Mouse (Mus musculus): Measurements from ENCODE around the gene Camta2. TPM values are rescaled to one million over a fixed set of nuclear protein-coding genes. Genes with fewer than 3 reads are reported as not detected.
A peak's percentile ranks its signal among the peaks of the same experiment; 100 is the strongest.

The Camta2 gene
- 9.8 and 12.4 TPM in 2 replicates for polyA plus RNA-seq (2016; fragmentation: Nextera tagmentation; extraction: Ambion mirVana)

DNA sequence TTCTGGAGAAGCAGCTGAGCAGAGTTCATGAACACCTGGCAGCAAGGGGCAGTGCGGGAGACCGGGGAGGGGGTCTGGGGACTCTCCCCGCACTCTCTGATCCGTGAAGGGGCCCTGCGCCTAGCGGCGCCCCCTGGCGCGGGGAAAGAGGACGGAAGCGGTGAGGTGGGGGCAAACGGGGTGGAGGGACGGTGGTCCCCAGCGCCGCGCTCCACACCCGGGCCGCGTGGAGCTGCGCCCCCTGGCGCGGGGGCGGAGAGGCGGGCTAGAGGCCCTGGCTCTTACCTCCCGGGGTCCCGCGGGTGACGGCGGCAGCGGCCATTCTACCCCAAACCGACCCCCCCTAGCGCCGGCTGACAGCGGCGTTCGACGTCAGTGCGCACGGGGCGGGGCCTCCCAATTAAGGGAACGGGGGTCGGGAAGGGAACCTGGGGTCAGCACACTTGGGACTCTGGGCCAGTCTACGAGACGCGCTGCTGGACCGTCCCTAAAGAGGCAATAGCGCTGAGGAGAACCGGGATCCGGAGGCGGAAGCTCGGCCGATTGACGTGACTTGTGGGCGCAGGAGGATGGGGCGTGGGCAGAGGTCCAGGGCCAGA, at the start of gene Camta2:
Gene Camta2, minus strand, starts transcription at position 505 of the 599 bp plus-strand sequence.
- peaks cover 29% of the 10 kb centered on the region for H3K36me3 ChIP-seq
- H3K9me3 ChIP-seq (replicated peaks), result no peaks in the 10 kb centered on the region
- peak; percentile 90 for DNase-seq (ENCODE audit: low spot score)
- H3K27ac ChIP-seq (replicated peaks), result peak within 1 kb of the TSS; percentile 92
- peaks cover 35% of the 10 kb centered on the region for H3K4me1 ChIP-seq
- under 1% methylated on average over 55 of the region's 55 CpGs for WGBS
- H3K4me3 ChIP-seq, result peak within 1 kb of the TSS; percentile 93
- no peaks in the 10 kb centered on the region; the same call in 1 of the 2 replicates for H3K27me3 ChIP-seq (ENCODE audit: low read depth, poor library complexity, severe bottlenecking)

DNA sequence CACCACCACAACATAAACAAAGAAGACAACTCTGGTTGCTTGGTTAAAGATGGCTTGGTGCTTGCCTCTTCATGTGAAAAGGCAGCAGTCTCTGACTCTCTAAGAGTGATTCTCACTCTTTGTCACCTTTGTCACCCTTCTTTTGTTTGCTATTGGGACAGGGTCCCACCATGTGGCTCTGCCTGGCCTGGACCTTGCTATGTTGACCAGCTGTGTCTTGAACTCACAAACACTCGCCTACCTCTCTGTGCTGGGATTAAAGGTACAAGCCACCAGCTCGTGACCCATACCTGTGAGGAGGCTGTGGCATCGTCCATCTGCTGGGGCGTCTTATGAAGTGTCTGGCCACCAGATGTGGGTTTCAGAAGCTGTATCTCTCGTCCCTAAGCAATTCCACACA, 45.4 kb upstream of the Camta2 start:
- Histone ChIP-seq H3K36me3 (peaks cover 13% of the 10 kb centered on the region), H3K4me1 (no peaks in the 10 kb centered on the region), H3K27me3 (ENCODE audit: low read depth, poor library complexity, severe bottlenecking) (no peaks in the 10 kb centered on the region), H3K9me3 (replicated peaks) (no peaks in the 10 kb centered on the region), H3K4me3 (no peak overlapping the region), H3K27ac (replicated peaks) (no peak overlapping the region; the same call in 1 of the 2 replicates)
- no peak for DNase-seq (ENCODE audit: low spot score)
- 67% methylated on average over 5 of the region's 5 CpGs for WGBS

DNA sequence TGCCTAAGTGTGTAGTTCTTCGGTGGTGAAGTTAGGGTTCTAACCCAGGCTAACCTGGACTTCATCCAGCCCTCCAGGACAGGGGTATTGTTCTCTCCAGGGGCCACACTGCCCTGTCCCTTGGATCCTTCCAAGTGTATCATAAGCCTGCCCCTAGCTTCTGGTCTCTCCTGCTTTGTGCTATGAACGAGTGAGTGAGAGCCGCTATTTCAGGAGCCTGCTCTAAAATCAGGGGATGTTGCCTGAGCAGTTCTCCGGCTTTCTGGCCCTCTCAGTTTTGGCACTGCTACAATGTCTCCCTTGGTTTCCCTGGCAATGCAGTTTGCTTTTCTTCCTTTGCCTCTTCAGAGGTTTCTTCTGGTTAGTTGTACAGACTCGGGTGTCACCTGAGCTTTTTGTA, 43.3 kb upstream of the Camta2 start:
- no peak for DNase-seq (ENCODE audit: low spot score)
- H3K27me3 ChIP-seq (ENCODE audit: low read depth, poor library complexity, severe bottlenecking), result no peaks in the 10 kb centered on the region
- no peaks in the 10 kb centered on the region for H3K4me1 ChIP-seq
- H3K4me3 ChIP-seq, result no peak overlapping the region
- 70% methylated on average over 5 of the region's 5 CpGs for WGBS
- H3K27ac ChIP-seq (replicated peaks), result no peak overlapping the region
- H3K9me3 ChIP-seq (replicated peaks), result no peaks in the 10 kb centered on the region
- H3K36me3 ChIP-seq, result peaks cover 34% of the 10 kb centered on the region

DNA sequence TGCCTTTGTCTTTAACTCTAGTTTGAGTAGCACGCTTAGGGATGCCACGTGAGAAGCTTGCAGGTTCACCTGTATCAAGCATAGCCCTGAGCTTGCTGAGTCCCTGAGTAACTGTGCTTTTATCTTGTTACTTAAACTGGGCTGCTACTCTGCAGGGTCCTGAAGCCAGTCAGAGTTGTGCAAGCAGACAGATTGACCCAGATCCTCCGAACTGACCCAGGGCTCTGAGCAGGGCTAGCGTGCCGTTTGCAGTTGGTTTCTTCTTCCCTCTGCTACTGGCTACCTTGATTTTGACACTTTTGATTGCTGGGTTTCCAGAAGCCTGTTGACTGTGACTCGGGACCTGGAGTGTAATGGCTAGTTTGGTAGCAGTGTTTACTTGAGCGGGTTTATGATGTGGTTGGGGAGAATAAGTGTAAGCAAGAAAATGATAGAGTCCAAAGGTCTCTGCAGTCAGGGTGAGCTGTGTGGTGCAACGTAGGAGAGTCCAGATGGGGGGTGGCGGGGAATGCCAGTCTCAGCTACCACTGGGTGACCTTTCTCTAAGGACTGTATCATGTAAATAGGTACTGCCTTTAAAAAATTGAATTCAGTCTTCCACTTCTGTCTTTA, 42.6 kb upstream of the Camta2 start:
- Histone ChIP-seq H3K27ac (replicated peaks) (no peak overlapping the region), H3K4me3 (no peak overlapping the region), H3K36me3 (peaks cover 41% of the 10 kb centered on the region), H3K27me3 (ENCODE audit: low read depth, poor library complexity, severe bottlenecking) (no peaks in the 10 kb centered on the region), H3K9me3 (replicated peaks) (no peaks in the 10 kb centered on the region), H3K4me1 (no peaks in the 10 kb centered on the region)
- 85% methylated on average over 9 of the region's 9 CpGs for WGBS
- no peak for DNase-seq (ENCODE audit: low spot score)

DNA sequence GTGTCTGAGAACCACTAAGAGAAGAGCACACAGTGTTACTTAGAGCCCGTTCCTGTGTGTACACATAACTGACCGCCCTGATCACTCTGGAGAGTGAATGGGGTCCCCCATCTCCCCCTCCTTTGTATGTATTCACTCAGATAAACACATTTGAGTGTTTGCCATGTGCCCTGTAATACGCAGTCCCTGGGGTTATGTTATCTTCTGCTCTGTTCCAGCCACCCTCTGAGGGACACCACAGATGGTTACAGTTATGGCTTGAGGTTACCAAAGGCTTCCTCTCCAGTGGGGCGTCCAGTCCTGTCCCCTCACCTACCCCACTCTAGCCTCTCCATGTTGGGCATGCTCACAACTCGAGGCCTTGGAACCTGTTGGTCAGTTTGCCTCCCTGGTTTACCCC, 39.5 kb upstream of the Camta2 start:
- Histone ChIP-seq H3K4me3 (no peak overlapping the region), H3K27ac (replicated peaks) (no peak overlapping the region), H3K9me3 (replicated peaks) (no peaks in the 10 kb centered on the region), H3K27me3 (ENCODE audit: low read depth, poor library complexity, severe bottlenecking) (no peaks in the 10 kb centered on the region), H3K36me3 (peaks cover 71% of the 10 kb centered on the region), H3K4me1 (no peaks in the 10 kb centered on the region)
- DNase-seq (ENCODE audit: low spot score), result no peak
- WGBS, result 92% methylated on average over 5 of the region's 5 CpGs

DNA sequence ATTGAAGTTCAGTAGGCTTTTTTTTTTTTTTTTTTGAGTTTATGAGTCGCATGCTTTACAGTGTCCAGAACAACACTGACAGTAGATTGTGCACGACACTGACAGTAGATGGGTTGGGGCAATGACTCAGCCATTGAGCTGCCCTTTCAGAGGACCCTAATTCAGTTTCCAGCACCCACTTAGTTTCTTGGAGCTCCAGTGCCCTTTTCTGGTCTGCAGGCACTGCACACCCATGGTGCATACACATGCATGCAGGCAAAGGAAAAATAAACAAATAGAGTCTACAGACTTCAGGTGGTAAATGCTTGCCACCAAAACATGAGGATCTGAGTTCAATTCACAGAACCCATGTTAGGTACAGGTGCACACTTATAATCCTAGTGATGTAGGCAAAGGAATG, 38.7 kb upstream of the Camta2 start:
- 96% methylated on average over 2 of the region's 2 CpGs for WGBS

DNA sequence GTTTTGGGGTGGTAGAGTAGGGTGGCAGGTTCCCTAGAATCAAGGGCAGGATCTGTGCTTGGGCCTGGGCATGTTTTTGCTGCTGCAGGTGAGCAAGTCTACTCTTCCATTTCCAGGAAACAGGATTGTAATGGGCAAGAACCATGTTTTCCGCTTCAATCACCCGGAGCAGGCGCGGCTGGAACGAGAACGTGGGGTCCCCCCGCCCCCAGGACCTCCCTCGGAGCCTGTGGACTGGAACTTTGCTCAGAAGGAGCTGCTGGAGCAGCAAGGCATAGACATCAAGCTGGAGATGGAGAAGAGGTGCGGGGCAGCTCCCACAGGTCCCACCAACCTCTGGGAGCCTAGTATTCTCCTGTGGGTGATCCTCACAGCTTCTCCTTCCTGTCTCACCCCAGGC, 36.8 kb upstream of the Camta2 start:
- peaks cover 97% of the 10 kb centered on the region for H3K36me3 ChIP-seq
- no peak overlapping the region for H3K4me3 ChIP-seq
- H3K9me3 ChIP-seq (replicated peaks), result no peaks in the 10 kb centered on the region
- 90% methylated on average over 9 of the region's 9 CpGs for WGBS
- no peaks in the 10 kb centered on the region for H3K4me1 ChIP-seq
- no peak overlapping the region for H3K27ac ChIP-seq (replicated peaks)
- DNase-seq (ENCODE audit: low spot score), result no peak
- H3K27me3 ChIP-seq (ENCODE audit: low read depth, poor library complexity, severe bottlenecking), result no peaks in the 10 kb centered on the region

More for the DNA sequence above, 38.7 kb upstream of the Camta2 start:
- peaks cover 79% of the 10 kb centered on the region for H3K36me3 ChIP-seq
- H3K4me1 ChIP-seq, result no peaks in the 10 kb centered on the region
- no peak for DNase-seq (ENCODE audit: low spot score)
- H3K9me3 ChIP-seq (replicated peaks), result no peaks in the 10 kb centered on the region
- H3K27ac ChIP-seq (replicated peaks), result no peak overlapping the region
- H3K27me3 ChIP-seq (ENCODE audit: low read depth, poor library complexity, severe bottlenecking), result no peaks in the 10 kb centered on the region
- no peak overlapping the region for H3K4me3 ChIP-seq

DNA sequence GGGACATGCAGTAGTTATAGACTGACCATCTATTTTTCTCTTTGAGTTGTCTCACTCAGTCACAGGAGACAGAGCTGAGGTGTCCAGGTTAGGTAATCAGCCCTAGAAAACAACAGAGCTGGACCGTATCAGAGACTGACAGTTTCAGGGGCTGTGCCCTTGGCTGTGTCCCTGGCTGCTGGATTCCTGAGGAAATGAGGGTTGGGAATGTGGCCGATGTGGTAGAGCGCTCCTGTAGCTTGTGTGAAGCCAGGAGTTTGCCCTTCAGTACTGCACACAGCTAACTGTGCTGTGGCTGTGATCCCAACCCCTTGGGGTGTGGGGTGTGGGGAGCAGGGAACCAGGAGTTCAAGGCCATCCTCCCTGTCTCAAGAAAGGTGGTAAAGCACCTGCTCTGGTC, 33.2 kb upstream of the Camta2 start:
- Histone ChIP-seq H3K27ac (replicated peaks) (no peak overlapping the region), H3K36me3 (peaks cover 99% of the 10 kb centered on the region), H3K4me3 (no peak overlapping the region), H3K9me3 (replicated peaks) (no peaks in the 10 kb centered on the region), H3K4me1 (no peaks in the 10 kb centered on the region), H3K27me3 (ENCODE audit: low read depth, poor library complexity, severe bottlenecking) (no peaks in the 10 kb centered on the region)
- no peak for DNase-seq (ENCODE audit: low spot score)
- 96% methylated on average over 3 of the region's 3 CpGs for WGBS

DNA sequence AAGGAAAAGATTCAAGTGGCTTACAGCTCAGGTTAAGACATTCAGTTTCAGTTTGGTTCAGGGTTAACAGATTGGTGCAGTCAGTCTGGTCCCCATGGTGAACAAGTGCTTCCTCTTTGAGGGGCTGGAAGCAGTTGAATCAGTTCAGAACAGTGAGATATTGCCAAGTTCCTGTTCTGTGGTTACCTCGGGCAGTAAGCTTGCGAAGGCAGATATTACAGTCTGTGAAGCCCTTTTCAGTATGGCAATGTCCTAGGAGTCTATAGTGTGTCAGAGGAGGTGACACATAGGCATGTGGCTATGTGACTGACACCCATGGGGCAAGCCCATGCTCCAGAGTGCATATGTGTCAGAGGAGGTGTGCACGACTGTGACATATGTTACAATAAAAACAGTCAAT, 32.7 kb upstream of the Camta2 start:
- no peaks in the 10 kb centered on the region for H3K27me3 ChIP-seq (ENCODE audit: low read depth, poor library complexity, severe bottlenecking)
- whole genome bisulfite sequencing, result 93% methylated on average over 3 of the region's 3 CpGs
- no peak for DNase-seq (ENCODE audit: low spot score)
- H3K4me3 ChIP-seq, result no peak overlapping the region
- H3K9me3 ChIP-seq (replicated peaks), result no peaks in the 10 kb centered on the region
- no peak overlapping the region for H3K27ac ChIP-seq (replicated peaks)
- H3K4me1 ChIP-seq, result no peaks in the 10 kb centered on the region
- peaks cover 99% of the 10 kb centered on the region for H3K36me3 ChIP-seq

DNA sequence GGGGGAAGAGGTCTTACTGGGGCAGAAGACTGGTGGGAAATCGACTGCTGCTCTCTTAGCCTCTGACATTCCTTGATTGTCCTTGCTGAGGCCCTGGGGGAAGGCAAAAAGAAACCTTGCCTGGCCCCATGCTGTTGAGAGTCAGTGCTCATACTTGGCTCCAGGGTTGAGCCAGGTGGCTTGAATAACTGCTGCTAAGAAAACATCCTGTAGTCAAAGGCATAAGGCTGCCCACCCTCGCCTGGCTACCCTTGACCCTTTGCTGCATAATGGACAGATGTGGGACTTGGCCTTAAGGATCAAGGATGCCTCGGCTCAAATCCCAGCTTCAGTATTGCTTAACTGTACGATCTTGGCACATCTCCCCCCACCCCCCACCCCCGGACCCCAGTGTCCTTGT, 30.6 kb upstream of the Camta2 start:
- no peak for DNase-seq (ENCODE audit: low spot score)
- Histone ChIP-seq H3K9me3 (replicated peaks) (no peaks in the 10 kb centered on the region), H3K27me3 (ENCODE audit: low read depth, poor library complexity, severe bottlenecking) (no peaks in the 10 kb centered on the region), H3K36me3 (peaks cover 85% of the 10 kb centered on the region), H3K27ac (replicated peaks) (no peak overlapping the region), H3K4me3 (no peak overlapping the region), H3K4me1 (no peaks in the 10 kb centered on the region)
- WGBS, result 83% methylated on average over 5 of the region's 5 CpGs

DNA sequence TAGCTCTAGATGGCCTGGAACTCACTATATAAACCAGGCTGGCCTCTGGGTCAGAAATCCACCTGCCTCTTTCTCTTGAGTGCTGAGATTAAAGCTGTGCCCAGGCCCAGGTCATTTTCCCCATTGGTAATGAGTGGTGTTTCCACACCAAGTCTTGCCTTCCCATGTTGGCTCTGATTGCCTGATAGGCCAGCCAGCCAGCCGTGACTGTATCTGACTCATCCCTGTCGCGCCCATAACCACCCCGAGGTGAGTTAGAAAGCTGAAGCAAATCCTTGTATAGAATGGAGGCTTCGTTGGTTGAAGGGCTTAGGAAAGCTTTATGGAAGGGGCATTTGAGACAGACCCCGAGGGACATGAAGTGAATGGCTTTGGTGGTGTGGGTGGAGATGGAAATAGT, 27.9 kb upstream of the Camta2 start:
- 83% methylated on average over 6 of the region's 6 CpGs for WGBS
- H3K36me3 ChIP-seq, result peaks cover 84% of the 10 kb centered on the region

DNA sequence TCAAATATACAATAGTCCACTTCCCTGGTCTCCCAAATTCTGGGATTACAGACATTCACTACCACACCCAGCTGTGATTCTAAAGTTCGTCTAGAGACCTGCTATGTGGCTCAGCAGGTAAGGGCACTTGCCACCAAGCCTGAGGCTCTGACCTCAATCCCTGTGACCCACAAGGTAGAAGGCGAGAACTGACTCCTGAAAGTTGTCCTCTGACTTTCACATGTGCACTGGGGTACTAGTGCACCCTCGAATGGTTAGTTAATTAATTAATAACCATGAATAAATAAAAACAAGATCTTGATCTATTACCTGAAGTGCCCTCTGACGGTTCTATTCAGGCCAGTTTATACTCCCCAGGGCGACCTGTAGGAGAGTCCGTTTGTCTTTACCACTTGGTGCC, 25.3 kb upstream of the Camta2 start:
- DNase-seq (ENCODE audit: low spot score), result no peak
- Histone ChIP-seq H3K9me3 (replicated peaks) (no peaks in the 10 kb centered on the region), H3K27ac (replicated peaks) (no peak overlapping the region), H3K4me1 (no peaks in the 10 kb centered on the region), H3K27me3 (ENCODE audit: low read depth, poor library complexity, severe bottlenecking) (no peaks in the 10 kb centered on the region), H3K36me3 (peaks cover 84% of the 10 kb centered on the region), H3K4me3 (no peak overlapping the region)
- 92% methylated on average over 6 of the region's 6 CpGs for WGBS

More for the DNA sequence above, 27.9 kb upstream of the Camta2 start:
- Histone ChIP-seq H3K9me3 (replicated peaks) (no peaks in the 10 kb centered on the region), H3K27me3 (ENCODE audit: low read depth, poor library complexity, severe bottlenecking) (no peaks in the 10 kb centered on the region), H3K4me1 (no peaks in the 10 kb centered on the region), H3K4me3 (no peak overlapping the region), H3K27ac (replicated peaks) (no peak overlapping the region)
- DNase-seq (ENCODE audit: low spot score), result no peak

DNA sequence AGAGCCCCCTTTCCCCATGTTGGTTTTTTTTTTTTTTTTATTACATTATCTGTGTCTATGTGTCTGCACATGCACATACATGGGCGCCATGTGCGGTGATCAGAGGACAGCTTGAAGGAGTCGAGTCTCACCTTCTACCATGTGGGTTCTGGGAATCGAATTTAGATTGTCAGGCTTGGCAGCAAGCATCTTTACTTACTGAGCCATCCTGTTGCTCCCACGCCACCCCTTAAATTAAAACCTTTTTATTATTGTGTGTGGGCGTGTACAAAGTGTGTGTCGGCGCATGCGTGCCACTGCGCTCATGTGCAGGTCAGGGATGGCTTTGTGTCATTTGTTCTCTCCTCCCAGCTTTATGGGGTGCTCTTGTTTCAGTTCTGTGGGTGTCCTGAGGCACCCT, 23.1 kb upstream of the Camta2 start:
- DNase-seq (ENCODE audit: low spot score), result no peak
- WGBS, result 97% methylated on average over 10 of the region's 10 CpGs
- H3K36me3 ChIP-seq, result peaks cover 84% of the 10 kb centered on the region

More for the DNA sequence above, 23.1 kb upstream of the Camta2 start:
- H3K27me3 ChIP-seq (ENCODE audit: low read depth, poor library complexity, severe bottlenecking), result no peaks in the 10 kb centered on the region
- no peak overlapping the region for H3K27ac ChIP-seq (replicated peaks)
- no peaks in the 10 kb centered on the region for H3K9me3 ChIP-seq (replicated peaks)
- H3K4me1 ChIP-seq, result no peaks in the 10 kb centered on the region
- no peak overlapping the region for H3K4me3 ChIP-seq
